Mouse (Mus musculus) stomach, postnatal 0 days (tissue): ENCODE measurements around the gene C1ra.

ENCODE experiments used
- CTCF ChIP-seq: IDR thresholded peaks from 2 replicates; pipeline ENCODE4 v1.5.1; 2016; ENCODE audit warnings: antibody characterized with exemption, low read depth, mild to moderate bottlenecking, moderate library complexity
- EP300 ChIP-seq: optimal IDR thresholded peaks from 2 replicates; pipeline ENCODE3; 2016; ENCODE audit warnings: antibody characterized with exemption

- no peak for TF ChIP-seq CTCF
- TF ChIP-seq EP300, result no peak
Observed at GRCm38 (mm10) chr6:124464305-124465271, 47.6 kb upstream of the C1ra start, which contains the start of gene Clstn3.
